Mouse (Mus musculus): ENCODE measurements around the gene Dph6. TPM values are rescaled to one million over a fixed set of nuclear protein-coding genes. Genes with fewer than 3 reads are reported as not detected.
A peak's percentile ranks its signal among the peaks of the same experiment; 100 is the strongest.

Gene Dph6
- polyA plus RNA-seq (2014; fragmentation: Nextera tagmentation; extraction: Ambion mirVana) = 24.8 and 25.5 TPM in 2 replicates

DNA sequence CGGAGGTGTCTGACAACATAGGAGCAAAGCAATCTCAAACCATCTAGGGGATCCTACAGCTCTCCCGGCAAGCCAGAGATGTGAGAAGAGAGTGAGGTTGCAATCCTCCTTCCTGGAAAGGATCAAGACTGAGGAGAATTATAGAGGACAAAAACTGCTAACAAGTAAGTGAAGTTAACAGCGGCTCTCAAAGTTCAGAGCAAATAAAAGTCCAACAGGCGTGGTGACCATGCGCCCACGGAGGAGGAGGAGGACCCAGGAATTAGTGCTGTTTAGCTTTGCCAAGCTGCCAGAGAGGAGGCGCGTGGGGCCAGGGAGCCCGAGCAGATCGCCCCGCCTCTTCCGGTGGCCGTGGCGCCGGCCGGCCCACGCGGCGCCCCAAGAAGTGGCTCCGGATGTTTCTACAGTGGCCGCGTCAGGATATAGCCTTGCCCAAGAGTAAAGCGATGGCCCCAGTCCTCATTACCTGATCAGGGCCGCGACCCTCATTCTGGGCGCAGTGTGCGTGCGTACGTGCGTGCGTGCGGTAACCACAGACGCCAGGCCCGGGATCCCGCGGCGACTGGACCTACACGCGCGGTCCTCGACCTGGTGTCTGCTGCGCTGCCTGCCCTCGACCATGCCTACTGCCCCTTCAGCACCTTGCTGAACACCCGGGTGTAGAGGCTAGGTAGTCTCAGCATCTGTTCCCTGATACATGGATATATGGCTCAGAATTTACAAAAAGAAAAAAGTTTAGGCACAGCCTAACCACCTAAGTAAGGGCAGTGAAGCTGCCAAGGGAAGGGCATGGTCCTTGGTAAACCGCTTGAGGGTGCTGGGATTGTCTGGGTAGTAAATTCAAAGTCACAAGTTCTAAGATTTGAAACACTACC, at the start of gene Dph6:
Dph6 (minus strand) TSS at position 600 of the 875 bp plus-strand sequence.
- Histone ChIP-seq H3K27me3 (ENCODE audit: control insufficient read depth, insufficient read depth, low read length) (no peaks in the 10 kb centered on the region), H3K9ac (ENCODE audit: low read length) (peak within 1 kb of the TSS; percentile 84), H3K4me2 (ENCODE audit: low read depth, low read length, severe bottlenecking) (peak within 1 kb of the TSS; percentile 73), H3K4me1 (replicated peaks; ENCODE audit: control insufficient read depth, insufficient read depth, low read length) (no peaks in the 10 kb centered on the region), H3K27ac (ENCODE audit: low read depth, low read length) (peak within 1 kb of the TSS; percentile 81), H3K36me3 (ENCODE audit: control insufficient read depth, insufficient read depth, low read length) (no peaks in the 10 kb centered on the region), H3K9me3 (ENCODE audit: control insufficient read depth, low read length) (no peaks in the 10 kb centered on the region), H3K4me3 (ENCODE audit: low read depth, low read length) (peak within 1 kb of the TSS; percentile 58)
- under 1% methylated on average over 45 of the region's 45 CpGs for WGBS
- ATAC-seq (replicated peaks; ENCODE audit: low FRiP score) (peak; percentile 96), DNase-seq (ENCODE audit: low spot score) (peak; percentile 91)

DNA sequence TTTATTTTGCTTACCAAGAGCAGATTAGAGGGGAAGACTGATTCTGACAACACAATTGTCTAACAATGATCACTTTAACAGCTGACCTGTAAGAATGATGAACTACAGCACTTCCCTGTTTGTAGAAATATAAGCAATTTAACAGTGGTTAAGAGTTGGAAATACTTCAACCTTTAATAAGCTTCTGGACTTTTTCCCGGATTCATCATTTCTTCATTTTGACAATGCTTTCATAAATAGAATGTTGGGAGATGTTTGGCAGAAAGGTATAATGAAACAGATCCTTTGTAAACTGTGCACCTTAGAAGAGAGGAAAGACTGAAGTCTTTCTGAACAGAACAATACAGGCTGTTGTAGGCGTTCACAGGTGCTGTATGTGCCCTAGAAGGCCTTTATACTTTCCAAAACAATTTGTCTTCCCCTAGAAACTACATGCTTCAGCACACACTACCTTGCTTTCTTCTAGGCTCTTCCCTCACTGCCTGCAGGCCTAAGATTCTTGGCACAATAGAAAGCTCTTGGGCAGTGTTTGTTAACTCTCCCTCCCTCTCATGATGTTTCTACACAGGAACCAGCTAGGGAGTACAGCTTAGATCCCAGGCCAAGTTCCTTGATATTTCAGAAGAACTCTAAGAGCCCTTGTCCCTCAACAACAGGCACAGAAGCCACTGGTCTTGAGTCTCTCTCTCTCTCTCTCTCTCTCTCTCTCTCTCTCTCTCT, 46.4 kb upstream of the Dph6 start:
- WGBS = 77% methylated on average over 2 of the region's 2 CpGs
- H3K4me3 ChIP-seq (ENCODE audit: low read depth, low read length) = no peak overlapping the region
- no peak overlapping the region for H3K9ac ChIP-seq (ENCODE audit: low read length)
- no peaks in the 10 kb centered on the region for H3K9me3 ChIP-seq (ENCODE audit: control insufficient read depth, low read length)
- DNase-seq (ENCODE audit: low spot score) (no peak), ATAC-seq (replicated peaks; ENCODE audit: low FRiP score) (no peak)
- no peak overlapping the region for H3K27ac ChIP-seq (ENCODE audit: low read depth, low read length)
- H3K27me3 ChIP-seq (ENCODE audit: control insufficient read depth, insufficient read depth, low read length) = no peaks in the 10 kb centered on the region
- H3K36me3 ChIP-seq (ENCODE audit: control insufficient read depth, insufficient read depth, low read length) = no peaks in the 10 kb centered on the region
- no peak overlapping the region for H3K4me2 ChIP-seq (ENCODE audit: low read depth, low read length, severe bottlenecking)
- no peaks in the 10 kb centered on the region for H3K4me1 ChIP-seq (replicated peaks; ENCODE audit: control insufficient read depth, insufficient read depth, low read length)

DNA sequence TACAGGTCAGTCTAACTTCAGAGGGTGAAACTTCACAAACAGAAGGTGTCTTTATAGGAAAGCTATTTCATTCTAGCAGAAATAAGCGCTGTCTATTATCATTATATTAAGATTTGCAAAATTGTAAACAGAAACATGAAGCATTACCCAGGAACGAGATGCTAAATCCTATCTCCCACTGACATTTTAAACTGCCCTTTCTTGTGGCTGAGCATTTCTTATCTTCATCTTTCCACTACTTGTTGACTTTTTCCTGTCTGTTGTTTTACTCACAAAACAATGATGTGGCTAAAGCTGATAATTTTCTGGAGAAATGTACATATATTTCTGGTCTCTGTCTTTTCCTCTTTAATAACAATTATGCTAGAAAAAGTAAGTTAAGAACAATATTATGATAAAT, 36.8 kb upstream of the Dph6 start:
- no peaks in the 10 kb centered on the region for H3K9me3 ChIP-seq (ENCODE audit: control insufficient read depth, low read length)
- ATAC-seq (replicated peaks; ENCODE audit: low FRiP score) (no peak), DNase-seq (ENCODE audit: low spot score) (no peak)
- no peak overlapping the region for H3K27ac ChIP-seq (ENCODE audit: low read depth, low read length)
- H3K27me3 ChIP-seq (ENCODE audit: control insufficient read depth, insufficient read depth, low read length) = no peaks in the 10 kb centered on the region
- 86% methylated on average over 2 of the region's 2 CpGs for WGBS
- no peaks in the 10 kb centered on the region for H3K4me1 ChIP-seq (replicated peaks; ENCODE audit: control insufficient read depth, insufficient read depth, low read length)
- no peak overlapping the region for H3K4me3 ChIP-seq (ENCODE audit: low read depth, low read length)
- H3K4me2 ChIP-seq (ENCODE audit: low read depth, low read length, severe bottlenecking) = no peak overlapping the region
- no peaks in the 10 kb centered on the region for H3K36me3 ChIP-seq (ENCODE audit: control insufficient read depth, insufficient read depth, low read length)
- H3K9ac ChIP-seq (ENCODE audit: low read length) = no peak overlapping the region

DNA sequence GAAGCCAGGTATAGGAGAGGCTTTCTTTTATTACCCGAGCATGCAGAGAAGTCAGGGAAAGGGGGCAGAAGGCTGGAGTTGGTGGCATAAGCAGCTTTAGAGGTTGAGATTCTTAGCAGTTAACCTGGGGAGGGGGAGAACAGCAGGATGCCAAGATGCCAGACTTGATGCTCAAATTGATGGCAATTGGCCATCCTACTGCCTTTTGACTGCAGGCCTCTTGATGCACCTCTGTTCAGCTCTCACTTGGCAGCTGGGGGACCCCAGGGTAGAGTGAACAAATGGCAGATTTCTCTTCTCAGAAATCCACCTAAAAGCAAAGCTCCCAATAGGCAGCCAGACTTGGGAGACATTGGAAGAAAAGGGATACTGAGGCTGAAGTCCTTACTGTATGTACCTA, 32.7 kb upstream of the Dph6 start:
- DNase-seq (ENCODE audit: low spot score) = no peak
- no peaks in the 10 kb centered on the region for H3K4me1 ChIP-seq (replicated peaks; ENCODE audit: control insufficient read depth, insufficient read depth, low read length)
- 81% methylated on average over 1 of the region's 1 CpGs for WGBS
- H3K36me3 ChIP-seq (ENCODE audit: control insufficient read depth, insufficient read depth, low read length) = no peaks in the 10 kb centered on the region
- H3K4me3 ChIP-seq (ENCODE audit: low read depth, low read length) = no peak overlapping the region
- H3K27ac ChIP-seq (ENCODE audit: low read depth, low read length) = no peak overlapping the region
- H3K9ac ChIP-seq (ENCODE audit: low read length) = no peak overlapping the region
- no peaks in the 10 kb centered on the region for H3K9me3 ChIP-seq (ENCODE audit: control insufficient read depth, low read length)
- no peaks in the 10 kb centered on the region for H3K27me3 ChIP-seq (ENCODE audit: control insufficient read depth, insufficient read depth, low read length)
- H3K4me2 ChIP-seq (ENCODE audit: low read depth, low read length, severe bottlenecking) = no peak overlapping the region
- no peak for ATAC-seq (replicated peaks; ENCODE audit: low FRiP score)

DNA sequence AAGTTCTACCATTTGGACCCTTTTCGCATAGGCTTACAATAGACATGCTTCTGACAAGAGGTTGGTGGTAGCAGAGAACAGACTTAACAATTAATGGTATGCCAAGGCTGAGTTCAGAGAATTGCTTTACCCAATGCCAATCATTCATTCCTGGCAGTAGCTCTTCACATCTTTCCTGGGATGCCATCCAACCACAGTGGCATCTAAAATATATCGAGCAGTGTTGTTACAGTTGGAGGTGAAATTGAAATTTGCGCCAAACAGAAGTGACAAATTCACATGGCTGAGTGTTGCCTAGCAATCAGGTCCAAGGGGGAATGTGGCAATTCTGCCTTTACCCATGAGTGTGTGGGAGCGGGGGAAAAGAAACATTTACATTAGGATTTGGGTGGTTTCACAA, 32.3 kb upstream of the Dph6 start:
- DNase-seq (ENCODE audit: low spot score) (no peak), ATAC-seq (replicated peaks; ENCODE audit: low FRiP score) (no peak)
- Histone ChIP-seq H3K9ac (ENCODE audit: low read length) (no peak overlapping the region), H3K4me2 (ENCODE audit: low read depth, low read length, severe bottlenecking) (no peak overlapping the region), H3K4me1 (replicated peaks; ENCODE audit: control insufficient read depth, insufficient read depth, low read length) (no peaks in the 10 kb centered on the region), H3K9me3 (ENCODE audit: control insufficient read depth, low read length) (no peaks in the 10 kb centered on the region), H3K36me3 (ENCODE audit: control insufficient read depth, insufficient read depth, low read length) (no peaks in the 10 kb centered on the region), H3K27me3 (ENCODE audit: control insufficient read depth, insufficient read depth, low read length) (no peaks in the 10 kb centered on the region), H3K4me3 (ENCODE audit: low read depth, low read length) (no peak overlapping the region), H3K27ac (ENCODE audit: low read depth, low read length) (no peak overlapping the region)
- WGBS = 86% methylated on average over 4 of the region's 4 CpGs

DNA sequence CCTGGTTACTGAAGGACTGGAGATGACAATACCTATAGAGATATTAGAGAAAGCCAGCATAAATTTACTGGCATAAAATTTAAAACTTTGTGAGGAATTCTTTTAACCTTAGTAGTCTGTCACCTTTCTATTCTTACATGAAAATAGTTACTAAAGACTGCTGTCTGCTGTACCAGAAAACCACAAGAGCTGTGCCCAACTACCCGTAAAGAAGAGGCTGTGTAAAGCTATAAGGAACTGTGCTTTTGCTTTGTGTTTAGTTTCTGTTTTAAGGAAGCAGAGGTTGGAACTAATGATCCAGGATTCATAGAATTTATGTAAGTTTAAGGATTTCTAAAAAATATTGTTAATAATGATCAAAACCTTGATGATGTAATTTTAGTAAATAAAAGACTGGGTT, 19.1 kb upstream of the Dph6 start:
- DNase-seq (ENCODE audit: low spot score) (no peak), ATAC-seq (replicated peaks; ENCODE audit: low FRiP score) (no peak)
- no peaks in the 10 kb centered on the region for H3K9me3 ChIP-seq (ENCODE audit: control insufficient read depth, low read length)
- H3K4me2 ChIP-seq (ENCODE audit: low read depth, low read length, severe bottlenecking) = no peak overlapping the region
- 78% methylated on average over 1 of the region's 1 CpGs for WGBS
- no peaks in the 10 kb centered on the region for H3K4me1 ChIP-seq (replicated peaks; ENCODE audit: control insufficient read depth, insufficient read depth, low read length)
- no peaks in the 10 kb centered on the region for H3K27me3 ChIP-seq (ENCODE audit: control insufficient read depth, insufficient read depth, low read length)
- H3K4me3 ChIP-seq (ENCODE audit: low read depth, low read length) = no peak overlapping the region
- H3K9ac ChIP-seq (ENCODE audit: low read length) = no peak overlapping the region
- no peak overlapping the region for H3K27ac ChIP-seq (ENCODE audit: low read depth, low read length)
- no peaks in the 10 kb centered on the region for H3K36me3 ChIP-seq (ENCODE audit: control insufficient read depth, insufficient read depth, low read length)

DNA sequence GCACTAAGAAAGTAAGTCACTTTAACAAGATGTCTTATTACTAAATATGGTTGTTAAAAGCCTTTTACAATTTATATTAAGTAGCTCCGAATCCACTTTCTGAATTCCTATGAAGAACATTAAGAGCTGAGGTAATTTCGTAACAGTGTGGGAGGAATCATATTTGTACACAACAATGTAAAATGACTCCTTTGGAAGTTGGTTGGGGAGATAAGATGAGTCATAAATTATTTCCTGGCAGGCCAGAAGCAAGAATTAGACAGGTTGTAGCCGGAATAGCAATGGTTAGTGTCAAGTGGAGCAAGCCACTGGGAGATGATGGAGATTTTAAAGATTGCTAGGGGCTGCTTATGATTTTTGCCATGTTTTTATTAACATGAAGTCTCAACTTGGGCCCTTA, 16.2 kb upstream of the Dph6 start:
- no peaks in the 10 kb centered on the region for H3K36me3 ChIP-seq (ENCODE audit: control insufficient read depth, insufficient read depth, low read length)
- no peaks in the 10 kb centered on the region for H3K4me1 ChIP-seq (replicated peaks; ENCODE audit: control insufficient read depth, insufficient read depth, low read length)
- no peak overlapping the region for H3K4me2 ChIP-seq (ENCODE audit: low read depth, low read length, severe bottlenecking)
- ATAC-seq (replicated peaks; ENCODE audit: low FRiP score) = no peak
- WGBS = 91% methylated on average over 3 of the region's 3 CpGs
- H3K9ac ChIP-seq (ENCODE audit: low read length) = no peak overlapping the region
- H3K27me3 ChIP-seq (ENCODE audit: control insufficient read depth, insufficient read depth, low read length) = no peaks in the 10 kb centered on the region
- no peak for DNase-seq (ENCODE audit: low spot score)
- H3K27ac ChIP-seq (ENCODE audit: low read depth, low read length) = no peak overlapping the region
- no peak overlapping the region for H3K4me3 ChIP-seq (ENCODE audit: low read depth, low read length)
- H3K9me3 ChIP-seq (ENCODE audit: control insufficient read depth, low read length) = no peaks in the 10 kb centered on the region

DNA sequence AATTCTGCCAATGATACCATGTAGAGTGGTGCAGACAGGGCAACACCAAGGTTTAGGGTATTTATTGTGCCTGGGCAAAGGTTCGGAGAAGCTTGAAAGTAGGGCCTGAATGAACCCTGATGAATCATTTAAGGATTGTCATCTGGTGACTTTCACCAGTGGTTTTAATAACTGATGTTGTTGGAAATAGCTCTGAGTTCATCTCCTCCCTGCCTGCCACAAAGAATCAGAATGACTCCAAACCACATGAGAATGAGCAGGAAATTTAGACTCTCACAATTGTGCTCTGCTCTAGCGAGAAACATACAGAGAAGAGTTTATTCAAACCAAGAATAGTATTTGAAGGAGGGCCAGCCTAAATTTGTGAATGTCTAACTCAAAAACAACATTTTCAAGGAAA, 4.2 kb upstream of the Dph6 start:
- H3K27ac ChIP-seq (ENCODE audit: low read depth, low read length) = no peak overlapping the region
- H3K9me3 ChIP-seq (ENCODE audit: control insufficient read depth, low read length) = no peaks in the 10 kb centered on the region
- 90% methylated on average over 2 of the region's 2 CpGs for WGBS
- DNase-seq (ENCODE audit: low spot score) (no peak), ATAC-seq (replicated peaks; ENCODE audit: low FRiP score) (no peak)
- no peak overlapping the region for H3K4me3 ChIP-seq (ENCODE audit: low read depth, low read length)
- no peak overlapping the region for H3K9ac ChIP-seq (ENCODE audit: low read length)
- H3K4me2 ChIP-seq (ENCODE audit: low read depth, low read length, severe bottlenecking) = no peak overlapping the region
- H3K4me1 ChIP-seq (replicated peaks; ENCODE audit: control insufficient read depth, insufficient read depth, low read length) = no peaks in the 10 kb centered on the region
- H3K36me3 ChIP-seq (ENCODE audit: control insufficient read depth, insufficient read depth, low read length) = no peaks in the 10 kb centered on the region
- no peaks in the 10 kb centered on the region for H3K27me3 ChIP-seq (ENCODE audit: control insufficient read depth, insufficient read depth, low read length)

All from forebrain, embryonic 11.5 days (tissue).